ENCODE assay signal across 30 mouse cellular contexts in genomic region chr10:110903862-110904261, GRCm38 (mm10).
"Had no signal": no experiment of that assay in that cellular context is flagged by ENCODE, and none has a peak within 500 bp of the region (broad histone marks: within the 10 kb centered on the region; RNA-seq: fewer than 3 reads in every experiment).

No protein-coding gene starts in this region.

- H3K27ac ChIP-seq: limb, embryonic 10.5 days; limb, embryonic 12.5 days; limb, embryonic 13.5 days; limb, embryonic 15.5 days; liver, embryonic 12.5 days; liver, embryonic 13.5 days; liver, embryonic 14.5 days; liver, embryonic 15.5 days; lung, embryonic 15.5 days; macrophage; midbrain, embryonic 10.5 days; midbrain, embryonic 12.5 days; midbrain, embryonic 13.5 days; midbrain, embryonic 15.5 days; neural tube, embryonic 12.5 days had no signal

- DNase-seq: left cerebral cortex, postnatal 4 days; liver; liver, embryonic 13.5 days; liver, postnatal 0 days; lung, adult 18-20 months; lung, adult 2 months; lung, embryonic 14.5 days; lung, postnatal 10 days; lung, postnatal 14 days; lung, postnatal 36 days; lung, postnatal 4 days; midbrain, embryonic 14.5 days had no signal

- ATAC-seq: liver, embryonic 12.5 days; liver, postnatal 0 days; lung, postnatal 0 days; midbrain, embryonic 13.5 days; midbrain, embryonic 15.5 days; midbrain, embryonic 16.5 days had no signal

- H3K4me3 ChIP-seq: limb, embryonic 10.5 days; limb, embryonic 12.5 days; limb, embryonic 13.5 days; limb, embryonic 15.5 days; liver, embryonic 12.5 days; liver, embryonic 13.5 days; liver, embryonic 15.5 days; lung, embryonic 15.5 days; megakaryocyte, embryonic 14.5 days; midbrain, embryonic 10.5 days; midbrain, embryonic 12.5 days; midbrain, embryonic 13.5 days; midbrain, embryonic 15.5 days; myocyte; neural tube, embryonic 12.5 days had no signal
